Mouse (Mus musculus): ENCODE data around the gene Spsb1. TPM values are rescaled to one million over a fixed set of nuclear protein-coding genes. Genes with fewer than 3 reads are reported as not detected.
A peak's percentile ranks its signal among the peaks of the same experiment; 100 is the strongest.

Spsb1 gene
- total RNA-seq, 2 experiments from 2014 or later: 17.7 to 19.6 TPM

- DNase-seq (ENCODE audit: low spot score in 2 of 2): peak; percentile 90 to 92
- intact Hi-C loops (cut with DNase I): loop anchor here (1.0 to 5.0 kb wide), 4 partner anchors 116 to 221 kb away; partner anchors contain the start of gene Tmem201
Measured at GRCm38 (mm10) chr4:149958566-149958965, 3.7 kb upstream of the Spsb1 start.

- intact Hi-C loops (cut with DNase I): loop anchor here (5.0 kb wide), 2 partner anchors 114 to 219 kb away; partner anchors contain the start of gene Tmem201
Measured at GRCm38 (mm10) chr4:149956048-149956447, 1.2 kb upstream of the Spsb1 start.

GRCm38 (mm10) chr4:149955631-149956030 is 788 bp upstream of the Spsb1 start:
- DNase-seq (ENCODE audit: low spot score in 2 of 2): no peak
- intact Hi-C loops (cut with DNase I): loop anchor here (5.0 kb wide), 2 partner anchors 113 to 218 kb away; partner anchors contain the start of gene Tmem201

More at GRCm38 (mm10) chr4:149956048-149956447, 1.2 kb upstream of the Spsb1 start:
- DNase-seq (ENCODE audit: low spot score in 2 of 2): no peak

GRCm38 (mm10) chr4:149953621-149954481 is 992 bp downstream of the Spsb1 start:
- peak; percentile 67 for DNase-seq (ENCODE audit: low spot score in 2 of 2)
- intact Hi-C loops (cut with DNase I): loop anchor here (5.0 kb wide), 1 partner anchor 102 kb away; no protein-coding TSS in a partner anchor

- intact Hi-C loops (cut with DNase I): loop anchor here (5.0 kb wide), 1 partner anchor 100 kb away; no protein-coding TSS in a partner anchor
- no peak for DNase-seq (ENCODE audit: low spot score in 2 of 2)
Measured at GRCm38 (mm10) chr4:149952201-149952600, 2.6 kb downstream of the Spsb1 start.

GRCm38 (mm10) chr4:149951201-149951600 is 3.6 kb downstream of the Spsb1 start:
- intact Hi-C loops (cut with DNase I): loop anchor here (5.0 kb wide), 1 partner anchor 99 kb away; no protein-coding TSS in a partner anchor

GRCm38 (mm10) chr4:149949691-149950090 is 5.2 kb downstream of the Spsb1 start:
- DNase-seq (ENCODE audit: low spot score in 2 of 2): no peak
- intact Hi-C loops (cut with DNase I): loop anchor here (5.0 kb wide), 1 partner anchor 97 kb away; no protein-coding TSS in a partner anchor

More at GRCm38 (mm10) chr4:149951201-149951600, 3.6 kb downstream of the Spsb1 start:
- no peak for DNase-seq (ENCODE audit: low spot score in 2 of 2)

GRCm38 (mm10) chr4:149948119-149948518 is 6.7 kb downstream of the Spsb1 start:
- DNase-seq (ENCODE audit: low spot score in 2 of 2): no peak
- intact Hi-C loops (cut with DNase I): no loop called here

GRCm38 (mm10) chr4:149947396-149947795 is 7.4 kb downstream of the Spsb1 start:
- DNase-seq (ENCODE audit: low spot score in 2 of 2): no peak
- intact Hi-C loops (cut with DNase I): no loop called here

GRCm38 (mm10) chr4:149945194-149945593 is 9.6 kb downstream of the Spsb1 start:
- intact Hi-C loops (cut with DNase I): no loop called here
- no peak for DNase-seq (ENCODE audit: low spot score in 2 of 2)

- no peak for DNase-seq (ENCODE audit: low spot score in 2 of 2)
- intact Hi-C loops (cut with DNase I): no loop called here
Measured at GRCm38 (mm10) chr4:149944214-149944613, 10.6 kb downstream of the Spsb1 start.

GRCm38 (mm10) chr4:149942831-149943741 is 11.8 kb downstream of the Spsb1 start:
- intact Hi-C loops (cut with DNase I): no loop called here
- no peak for DNase-seq (ENCODE audit: low spot score in 2 of 2)

- DNase-seq (ENCODE audit: low spot score in 2 of 2): no peak
- intact Hi-C loops (cut with DNase I): no loop called here
Measured at GRCm38 (mm10) chr4:149941067-149941755, 13.6 kb downstream of the Spsb1 start.

GRCm38 (mm10) chr4:149938701-149939100 is 16.1 kb downstream of the Spsb1 start:
- intact Hi-C loops (cut with DNase I): no loop called here
- DNase-seq (ENCODE audit: low spot score in 2 of 2): no peak

- intact Hi-C loops (cut with DNase I): no loop called here
- no peak for DNase-seq (ENCODE audit: low spot score in 2 of 2)
Measured at GRCm38 (mm10) chr4:149936921-149937320, 17.9 kb downstream of the Spsb1 start.

GRCm38 (mm10) chr4:149935470-149935869 is 19.4 kb downstream of the Spsb1 start:
- intact Hi-C loops (cut with DNase I): no loop called here
- no peak for DNase-seq (ENCODE audit: low spot score in 2 of 2)

- DNase-seq (ENCODE audit: low spot score in 2 of 2): no peak
- intact Hi-C loops (cut with DNase I): no loop called here
Measured at GRCm38 (mm10) chr4:149933519-149934245, 21.2 kb downstream of the Spsb1 start.

- DNase-seq (ENCODE audit: low spot score in 2 of 2): no peak
- intact Hi-C loops (cut with DNase I): no loop called here
Measured at GRCm38 (mm10) chr4:149933025-149933424, 21.8 kb downstream of the Spsb1 start.

Data from left cerebral cortex, postnatal 14 days (tissue).